Mouse (Mus musculus) bone marrow macrophage, adult 2 months (primary cell): Measurements from ENCODE around the gene Ephx3. TPM values are rescaled to one million over a fixed set of nuclear protein-coding genes. Genes with fewer than 3 reads are reported as not detected.

Experiments
- H3K27ac ChIP-seq: 2 replicates; pipeline ENCODE4 v1.5.1; 2012; ENCODE audit warnings: low read depth, low read length; ENCODE audit not compliant: insufficient read depth
- H3K4me1 ChIP-seq: 2 replicates; pipeline ENCODE4 v1.6.1; 2012; ENCODE audit warnings: low read length; ENCODE audit not compliant: control insufficient read depth, insufficient read depth
- H3K4me3 ChIP-seq: 2 replicates; pipeline ENCODE4 v1.5.1; 2012; ENCODE audit warnings: mild to moderate bottlenecking, low read length, moderate library complexity; ENCODE audit not compliant: insufficient read depth
- CTCF ChIP-seq: IDR thresholded peaks from 2 replicates; pipeline ENCODE4 v1.5.1; 2012; ENCODE audit warnings: low read depth, mild to moderate bottlenecking, low read length, moderate library complexity
- POLR2A ChIP-seq: IDR thresholded peaks from 2 replicates; pipeline ENCODE4 v1.6.1; 2012; ENCODE audit warnings: mild to moderate bottlenecking, low read depth, low read length, borderline replicate concordance
- polyA plus RNA-seq: library from polyadenylated mRNA; stranded (reverse); fragments of >200 nt; gene quantifications from 2 replicates; pipeline ENCODE4 v1.2.4, GENCODE M21; 2012; ENCODE audit not compliant: missing spikeins, insufficient read depth, insufficient read length

Gene Ephx3
- polyA plus RNA-seq, 1 experiment = not detected

DNA sequence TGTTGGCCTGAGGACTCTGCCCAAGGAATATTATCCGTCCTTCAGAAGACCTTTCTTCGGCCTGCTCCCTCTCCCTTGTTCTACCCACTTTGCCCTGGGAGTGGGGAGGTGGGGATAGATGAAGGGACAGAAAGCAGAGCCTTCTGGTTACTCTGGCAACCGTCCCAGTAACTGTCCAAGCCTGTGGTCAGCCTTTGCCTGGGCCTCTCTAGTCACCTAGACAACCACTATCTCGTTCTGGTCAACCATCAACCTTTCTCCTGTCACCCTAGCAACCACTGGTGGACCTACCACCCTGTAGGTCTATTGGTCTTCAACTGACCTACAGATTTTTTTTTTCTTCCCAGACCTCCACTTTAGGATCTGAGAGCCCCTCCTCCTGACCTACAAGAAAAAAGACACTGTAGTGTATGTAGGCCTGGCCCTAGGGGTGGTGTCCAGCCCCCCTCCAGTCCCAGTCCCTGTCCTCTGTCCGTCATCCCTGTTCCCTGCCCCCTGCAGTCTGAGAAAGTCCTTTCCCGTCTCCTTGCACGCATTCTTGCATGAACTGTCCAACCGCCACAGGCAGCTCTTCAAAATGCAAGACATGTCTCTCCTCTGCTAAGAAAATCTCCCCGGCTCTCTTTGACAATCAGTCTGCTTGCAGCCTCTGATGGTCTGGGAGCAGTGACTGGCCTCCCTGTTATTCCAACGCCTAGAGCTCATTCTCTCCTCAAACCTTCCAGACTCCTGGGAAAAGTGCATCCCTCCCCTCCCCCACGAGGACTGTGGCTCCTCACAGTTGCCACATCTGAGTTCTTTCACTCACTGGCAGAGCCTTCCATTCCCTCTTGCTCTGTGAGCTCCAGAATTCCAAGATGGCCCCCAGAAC is 9.5 kb downstream of the Ephx3 start:
- Histone ChIP-seq H3K4me1 (no peaks in the 10 kb centered on the region), H3K4me3 (no peak overlapping the region), H3K27ac (no peak overlapping the region)
- no peak for TF ChIP-seq POLR2A
- TF ChIP-seq CTCF = no peak

GRCm38 (mm10) chr17:32176919-32177318 is 12.4 kb downstream of the Ephx3 start:
- no peak overlapping the region for H3K27ac ChIP-seq
- no peak overlapping the region for H3K4me3 ChIP-seq
- H3K4me1 ChIP-seq = no peaks in the 10 kb centered on the region
- TF ChIP-seq POLR2A = no peak
- TF ChIP-seq CTCF = no peak

DNA sequence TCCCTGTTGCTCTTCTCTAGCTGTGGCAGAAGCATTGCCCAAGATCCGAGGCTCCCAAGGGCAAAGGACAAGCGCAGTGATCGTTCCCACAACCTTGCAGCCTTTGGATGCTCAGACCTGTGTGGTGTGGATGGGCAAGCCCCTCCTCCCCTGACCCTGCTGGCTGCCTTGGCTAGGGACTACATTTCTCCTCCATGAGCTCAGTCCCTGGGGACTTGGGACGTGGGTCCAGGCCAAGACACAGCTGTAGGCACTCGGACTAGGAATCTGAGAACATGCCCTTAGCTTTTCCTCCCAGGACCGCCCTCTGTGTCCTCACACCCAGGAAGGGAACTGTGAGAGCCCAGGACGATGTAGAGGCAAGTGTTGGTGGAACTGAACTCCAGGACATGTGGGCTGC is 16.2 kb downstream of the Ephx3 start:
- TF ChIP-seq POLR2A (no peak), CTCF (no peak)
- Histone ChIP-seq H3K4me1 (peaks cover 8% of the 10 kb centered on the region), H3K4me3 (no peak overlapping the region), H3K27ac (no peak overlapping the region)

DNA sequence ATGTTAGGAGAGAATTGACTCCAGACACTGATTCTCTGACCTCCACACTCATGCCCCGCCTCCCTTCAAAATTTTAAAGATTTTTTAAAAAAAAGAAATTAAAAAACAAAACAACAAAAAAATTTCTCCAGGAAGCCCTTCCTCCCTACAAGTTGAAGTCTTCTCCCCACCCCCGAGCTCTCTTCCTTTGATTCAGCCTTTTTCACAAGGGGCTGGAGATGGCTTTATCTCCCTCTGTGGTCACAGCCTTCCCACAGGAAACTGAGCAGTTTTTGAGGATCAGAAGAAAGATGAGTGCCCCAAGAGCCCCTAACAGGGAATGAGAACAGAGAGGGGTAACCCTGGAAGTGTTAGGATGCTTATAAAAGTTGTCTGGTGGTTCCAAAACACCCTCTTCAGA is 16.9 kb downstream of the Ephx3 start:
- no peak for TF ChIP-seq CTCF
- no peak for TF ChIP-seq POLR2A
- Histone ChIP-seq H3K4me3 (no peak overlapping the region), H3K27ac (no peak overlapping the region), H3K4me1 (peaks cover 8% of the 10 kb centered on the region)

DNA sequence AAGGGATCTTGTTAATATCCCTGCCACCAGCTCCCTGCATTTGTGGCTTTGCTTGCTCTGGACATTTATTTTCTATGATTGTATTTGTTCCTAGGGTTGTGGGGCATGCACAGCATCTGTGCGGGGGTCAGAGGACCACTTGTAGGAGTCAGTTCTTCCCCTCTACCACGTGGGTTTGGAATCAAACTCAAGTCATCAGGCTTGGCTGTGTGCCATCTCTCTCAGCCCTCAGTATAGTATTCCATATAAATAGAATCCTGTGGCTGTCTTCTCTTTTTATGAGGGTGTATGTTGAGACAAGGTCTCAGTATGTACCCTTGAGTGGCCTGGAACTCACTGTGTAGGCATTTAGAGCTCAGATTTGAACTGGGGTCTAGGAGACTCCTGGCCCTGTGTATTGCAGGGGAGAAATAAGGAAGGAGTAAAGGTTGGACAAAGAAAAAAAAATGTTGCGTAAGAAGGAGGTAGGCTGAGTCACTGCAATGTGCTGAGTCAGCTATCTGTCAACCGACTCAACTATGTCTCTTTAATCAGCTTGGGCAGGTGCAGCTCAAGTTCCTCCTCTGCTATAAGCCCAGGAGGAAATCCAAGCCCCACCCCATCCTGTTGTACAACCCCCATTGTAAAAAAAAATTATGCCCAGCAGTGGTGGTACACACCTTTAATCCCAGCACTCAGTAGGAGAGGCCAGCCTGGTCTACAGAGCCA is 19.7 kb downstream of the Ephx3 start:
- H3K4me1 ChIP-seq = peaks cover 14% of the 10 kb centered on the region
- no peak overlapping the region for H3K4me3 ChIP-seq
- H3K27ac ChIP-seq = no peak overlapping the region
- TF ChIP-seq POLR2A (no peak), CTCF (no peak)

DNA sequence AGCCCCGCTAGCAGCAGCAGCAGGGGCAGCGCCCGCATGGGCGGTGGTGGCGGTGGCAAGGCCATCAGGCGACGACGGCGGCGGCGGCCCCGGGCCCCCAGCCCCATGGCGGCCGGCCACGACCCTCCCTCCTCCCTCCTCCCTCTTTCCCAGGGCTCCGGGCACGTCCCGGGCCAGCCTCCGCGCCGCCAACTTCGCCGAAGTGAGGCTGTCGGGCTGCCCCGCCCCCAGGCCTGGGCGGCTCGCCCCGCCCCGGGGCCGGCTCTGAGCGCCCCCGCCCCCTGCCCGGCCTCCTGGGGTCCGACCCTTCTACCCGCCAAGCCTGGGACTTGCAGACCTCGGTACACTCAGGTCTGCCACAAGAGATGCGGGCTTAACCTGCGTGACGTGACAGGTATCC is 22.7 kb downstream of the Ephx3 start, which contains the start of gene Notch3:
Notch3 (minus strand) TSS at position 166 of the 400 bp plus-strand sequence.
- Histone ChIP-seq H3K4me3 (peak within 1 kb of the TSS; percentile 5; the same call in 1 of the 2 replicates), H3K27ac (no peak within 1 kb of the TSS), H3K4me1 (peaks cover 19% of the 10 kb centered on the region)
- no peak for TF ChIP-seq POLR2A
- no peak for TF ChIP-seq CTCF

DNA sequence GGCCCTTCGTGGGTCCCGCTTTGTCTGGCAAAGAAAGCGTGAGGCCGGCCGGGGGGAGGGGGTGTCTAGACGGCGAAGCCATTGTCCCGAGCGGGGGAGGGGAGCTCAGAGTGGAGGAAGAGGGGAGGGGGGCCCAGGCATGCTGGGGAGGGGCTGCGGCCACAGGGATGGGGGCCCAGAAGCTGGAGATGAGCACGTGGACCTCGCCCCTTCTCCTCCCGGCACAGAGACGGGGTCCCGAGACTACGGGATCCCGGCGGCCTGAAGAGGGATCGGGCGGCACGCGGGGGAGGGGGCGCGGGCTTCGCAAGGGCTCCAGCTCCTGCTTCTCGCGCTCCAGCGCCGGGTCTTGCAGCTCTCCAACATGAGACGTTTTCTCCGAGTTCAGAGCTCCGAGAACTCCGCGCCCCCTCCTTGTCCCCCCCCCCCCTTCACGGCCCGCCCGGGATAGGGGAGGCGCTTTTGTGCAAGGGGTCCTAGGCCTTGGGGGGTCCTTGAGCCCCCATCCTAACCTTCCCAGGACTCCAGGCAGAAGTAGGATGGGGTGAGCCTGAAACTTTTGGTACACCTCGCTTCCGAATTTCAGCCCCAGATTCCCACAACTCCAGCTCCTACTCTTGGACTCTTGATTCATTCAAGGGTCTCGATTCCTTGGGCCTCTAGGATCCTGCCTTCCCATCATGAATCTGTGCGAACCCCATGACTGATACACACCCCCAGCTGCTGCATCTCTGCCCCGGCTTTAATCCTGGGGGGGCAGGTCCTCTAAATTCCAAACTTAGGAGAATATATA is 23.4 kb downstream of the Ephx3 start:
- H3K4me3 ChIP-seq = peak overlapping the region; percentile 5; the same call in 1 of the 2 replicates
- H3K4me1 ChIP-seq = peaks cover 19% of the 10 kb centered on the region
- TF ChIP-seq CTCF (no peak), POLR2A (no peak)
- H3K27ac ChIP-seq = no peak overlapping the region

DNA sequence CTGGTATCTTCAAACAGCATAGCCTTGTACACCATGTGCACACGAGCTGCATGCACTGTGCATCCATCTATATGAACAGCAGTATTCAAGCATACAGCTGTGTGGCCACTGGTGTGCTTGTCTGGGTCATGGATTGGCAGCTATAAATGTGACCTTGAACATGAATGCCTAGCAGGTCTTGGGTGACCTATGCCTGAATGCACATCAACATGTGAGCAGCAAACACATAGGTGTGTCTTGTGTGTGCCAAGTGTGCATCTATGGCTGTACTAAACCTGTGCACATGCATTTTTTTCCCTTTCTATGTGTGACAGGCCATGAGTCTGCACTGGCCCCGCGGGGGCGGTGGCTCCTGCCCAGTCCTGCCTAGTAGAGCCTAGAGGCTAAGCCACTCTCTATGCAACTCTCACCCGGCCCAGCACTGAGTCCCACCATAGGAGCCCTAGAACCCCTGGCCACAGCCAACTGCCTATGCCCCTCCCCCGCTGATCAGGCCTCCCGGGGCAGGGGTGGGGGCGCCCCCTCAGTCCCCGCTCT is 24.0 kb downstream of the Ephx3 start:
- Histone ChIP-seq H3K27ac (no peak overlapping the region), H3K4me3 (no peak overlapping the region), H3K4me1 (peaks cover 19% of the 10 kb centered on the region)
- TF ChIP-seq CTCF = no peak
- TF ChIP-seq POLR2A = no peak

DNA sequence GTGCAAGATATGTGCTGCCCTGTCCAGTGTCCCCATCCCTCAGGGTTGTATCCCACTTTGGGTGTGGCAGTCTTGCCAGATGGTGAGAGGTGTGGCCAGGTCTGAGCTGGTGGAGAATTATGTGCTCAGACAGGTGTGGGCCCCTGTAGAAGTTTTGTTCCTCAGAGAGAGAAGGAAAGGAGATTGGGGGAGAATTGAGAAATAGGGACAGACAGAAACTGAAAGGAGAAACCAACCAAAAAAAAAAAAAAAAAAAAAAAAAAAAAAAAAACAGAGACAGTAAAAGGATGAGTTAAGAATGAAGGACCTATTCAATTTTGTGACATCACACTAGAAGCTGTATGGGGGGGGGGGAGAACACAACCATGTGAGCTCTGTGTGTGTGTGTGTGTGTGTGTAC is 24.6 kb downstream of the Ephx3 start:
- H3K27ac ChIP-seq = no peak overlapping the region
- H3K4me1 ChIP-seq = peaks cover 15% of the 10 kb centered on the region
- TF ChIP-seq POLR2A (no peak), CTCF (no peak)
- H3K4me3 ChIP-seq = no peak overlapping the region
